Mouse (Mus musculus) olfactory bulb, adult 2 months (tissue): ENCODE results near the gene Hspg2. TPM values are rescaled to one million over a fixed set of nuclear protein-coding genes. Genes with fewer than 3 reads are reported as not detected.

Experiments
- H3K27ac ChIP-seq: fragments of 200-500 bp; 2 replicates; pipeline ENCODE4 v1.5.1; 2012; ENCODE audit warnings: low read depth, low read length; ENCODE audit not compliant: insufficient read depth
- H3K4me1 ChIP-seq: fragments of 200-500 bp; 2 replicates; pipeline ENCODE4 v1.6.1; 2012; ENCODE audit warnings: low read length; ENCODE audit not compliant: control insufficient read depth, insufficient read depth
- H3K4me3 ChIP-seq: fragments of 200-500 bp; 2 replicates; pipeline ENCODE4 v1.5.1; 2012; ENCODE audit warnings: mild to moderate bottlenecking, low read depth, low read length, moderate library complexity; ENCODE audit not compliant: insufficient read depth
- CTCF ChIP-seq: fragments of 200-500 bp; IDR thresholded peaks from 2 replicates; pipeline ENCODE4 v1.5.1; 2012; ENCODE audit warnings: low read depth, mild to moderate bottlenecking, low read length, moderate library complexity; ENCODE audit not compliant: insufficient read depth
- POLR2A ChIP-seq: fragments of 200-500 bp; IDR thresholded peaks from 2 replicates; pipeline ENCODE4 v1.6.1; 2012; ENCODE audit warnings: mild to moderate bottlenecking, low read depth, low read length, moderate library complexity; ENCODE audit not compliant: insufficient read depth
- WGBS: fragments of 180-500 bp; shearing (Covaris S2); methylation state at CpG from one replicate; pipeline ENCODE4 v1.1.7; 2018; 5-methylcytosine and 5-hydroxymethylcytosine counted together
- polyA plus RNA-seq: library from polyadenylated mRNA; stranded (reverse); fragments of >200 nt; gene quantifications from 2 replicates; pipeline ENCODE4 v1.2.4, GENCODE M21; 2012; ENCODE audit warnings: low replicate concordance; ENCODE audit not compliant: missing spikeins, insufficient read depth, insufficient read length

Gene Hspg2
- polyA plus RNA-seq, 1 experiment: not detected

DNA sequence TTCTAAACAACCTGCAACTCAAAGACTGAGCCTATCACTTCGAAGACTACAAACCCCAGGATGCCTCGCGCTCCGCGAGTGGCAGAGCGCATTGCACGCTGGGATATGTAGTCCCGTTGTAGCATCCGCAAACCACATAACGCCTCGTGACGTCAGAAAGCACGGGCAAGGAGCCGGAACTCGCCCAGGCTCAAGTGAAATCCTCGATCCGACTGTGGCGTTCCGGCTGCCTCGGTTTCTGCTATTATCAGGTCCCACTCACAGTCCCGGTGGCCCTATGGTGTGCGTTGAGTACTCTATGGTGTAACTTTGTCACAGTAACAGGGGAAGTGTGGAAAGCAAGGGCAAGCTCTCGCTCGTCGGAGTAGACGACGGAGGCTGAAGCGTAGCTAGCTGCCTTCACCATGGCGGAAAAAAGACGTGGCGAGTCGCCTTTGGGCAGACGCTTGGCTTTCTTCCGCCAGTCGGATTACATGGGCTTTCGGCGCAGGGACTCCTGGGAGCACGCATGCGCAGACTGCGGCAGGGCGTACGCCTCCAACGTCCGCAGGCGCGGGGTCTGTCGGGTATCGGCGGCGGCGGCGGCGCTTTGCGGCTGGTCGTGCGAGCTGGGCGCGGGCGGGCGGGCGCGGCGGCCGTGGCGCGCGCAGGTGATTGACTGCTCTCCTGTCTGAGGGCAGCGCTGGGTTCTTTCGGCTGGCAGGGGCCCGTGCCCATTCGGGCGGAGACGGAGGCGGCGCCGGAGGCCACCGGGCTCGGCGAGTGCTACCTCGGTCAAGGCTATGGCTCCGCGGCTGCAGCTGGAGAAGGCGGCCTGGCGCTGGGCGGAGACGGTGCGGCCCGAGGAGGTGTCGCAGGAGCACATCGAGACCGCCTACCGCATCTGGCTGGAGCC lies 125.3 kb downstream of the Hspg2 start, which contains the start of gene Usp48:
TSS of gene Usp48 (plus strand) at position 155 of the 895 bp plus-strand sequence.
- peak within 1 kb of the TSS; percentile 99 for H3K27ac ChIP-seq
- H3K4me3 ChIP-seq: peak within 1 kb of the TSS; percentile 72
- under 1% methylated on average over 89 of the region's 92 CpGs for WGBS
- H3K4me1 ChIP-seq: peaks cover 8% of the 10 kb centered on the region; the same call in 1 of the 2 replicates
- TF ChIP-seq POLR2A: peak; percentile 86; the same call in 1 of the 2 replicates
- TF ChIP-seq CTCF: no peak

DNA sequence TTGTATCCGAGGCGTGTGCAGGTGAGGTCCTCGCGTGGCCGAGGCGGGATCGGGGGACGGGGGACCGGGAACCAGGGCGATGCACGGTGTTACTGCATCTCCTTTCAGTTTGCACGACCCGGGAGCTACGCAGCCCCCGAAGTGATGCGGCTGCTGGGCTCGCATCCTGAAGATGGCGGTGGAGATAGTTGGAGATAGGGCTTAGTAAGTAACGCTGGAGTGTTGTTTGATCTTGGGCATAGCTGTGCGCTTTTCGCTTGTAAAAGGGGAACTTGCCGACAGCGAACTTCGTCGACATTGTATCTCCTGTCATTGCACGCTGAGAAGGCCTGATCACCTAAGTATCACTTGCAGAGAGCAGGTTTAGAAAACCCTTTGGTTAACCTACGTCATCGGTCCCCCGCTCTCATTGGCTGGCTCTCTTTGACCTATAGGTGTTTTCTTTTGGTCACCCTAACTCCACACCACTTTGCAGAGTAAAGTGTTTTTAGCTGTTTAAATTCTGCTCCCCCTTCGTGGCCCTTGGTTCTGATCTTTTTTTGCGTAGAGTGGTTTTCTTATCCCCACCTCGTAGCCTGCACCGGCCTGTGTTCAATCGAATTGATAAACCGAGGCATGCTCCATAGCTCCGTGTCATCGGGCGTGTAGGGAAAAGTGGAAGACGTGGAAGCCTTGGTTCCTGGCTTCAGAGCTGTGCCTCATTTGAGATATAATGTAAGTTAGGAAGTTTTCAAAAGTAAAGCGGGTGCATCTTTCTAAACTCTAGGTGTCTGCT lies 126.1 kb downstream of the Hspg2 start:
- 2% methylated on average over 40 of the region's 40 CpGs for WGBS
- Histone ChIP-seq H3K4me1 (peaks cover 10% of the 10 kb centered on the region), H3K4me3 (peak overlapping the region; percentile 72), H3K27ac (peak overlapping the region; percentile 62)
- no peak for TF ChIP-seq CTCF
- no peak for TF ChIP-seq POLR2A

DNA sequence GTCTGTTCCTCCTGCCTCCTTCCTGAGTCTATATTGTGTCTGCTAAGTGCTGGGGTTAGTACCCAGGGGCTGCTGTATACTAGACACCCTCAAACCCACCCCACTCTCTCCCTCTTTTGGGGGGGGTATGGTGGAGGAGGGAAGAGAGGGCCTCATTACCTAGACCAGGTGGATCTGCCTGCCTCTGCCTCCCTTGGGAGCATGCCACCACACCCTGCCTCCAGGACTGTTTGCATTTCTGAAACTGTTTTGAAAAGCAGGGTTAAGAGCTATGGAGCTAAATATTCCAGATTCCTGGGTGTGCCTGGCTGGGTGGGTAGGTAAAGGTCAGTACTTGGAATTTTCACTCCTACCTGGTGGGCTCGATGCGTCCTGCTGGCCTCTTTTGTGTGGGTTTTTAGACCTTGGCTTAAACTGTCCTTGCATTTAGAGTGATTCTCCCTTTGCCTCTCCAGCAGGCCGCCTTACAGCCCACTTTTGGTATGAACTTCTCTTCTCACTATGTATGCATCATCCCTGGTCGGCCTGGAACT lies 128.6 kb downstream of the Hspg2 start:
- TF ChIP-seq POLR2A: no peak
- TF ChIP-seq CTCF: no peak
- WGBS: 93% methylated on average over 4 of the region's 4 CpGs
- peaks cover 16% of the 10 kb centered on the region for H3K4me1 ChIP-seq

DNA sequence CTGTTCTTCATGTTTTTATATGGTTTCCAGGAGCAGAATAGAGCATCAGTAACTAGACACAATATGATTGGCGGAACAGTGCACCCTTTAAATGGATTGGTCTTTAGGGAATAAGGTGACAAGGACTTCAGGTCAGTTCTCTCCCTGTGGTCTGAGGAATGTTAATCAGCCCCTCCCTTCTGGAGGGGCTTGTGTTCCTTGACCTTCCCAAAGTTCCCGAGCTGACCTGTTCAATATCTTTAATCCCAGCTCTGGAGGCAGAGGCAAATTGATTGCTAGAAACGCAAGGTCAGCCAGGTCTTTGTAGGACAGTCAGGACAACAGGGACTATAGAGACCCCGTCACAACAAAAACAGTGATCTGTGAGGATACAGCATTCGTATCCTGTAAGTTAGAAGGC lies 130.0 kb downstream of the Hspg2 start:
- Histone ChIP-seq H3K4me1 (peaks cover 22% of the 10 kb centered on the region), H3K4me3 (no peak overlapping the region), H3K27ac (no peak overlapping the region)
- TF ChIP-seq CTCF (no peak), POLR2A (no peak)
- WGBS: 82% methylated on average over 5 of the region's 5 CpGs

More for the DNA sequence above, 128.6 kb downstream of the Hspg2 start:
- no peak overlapping the region for H3K4me3 ChIP-seq
- H3K27ac ChIP-seq: no peak overlapping the region

DNA sequence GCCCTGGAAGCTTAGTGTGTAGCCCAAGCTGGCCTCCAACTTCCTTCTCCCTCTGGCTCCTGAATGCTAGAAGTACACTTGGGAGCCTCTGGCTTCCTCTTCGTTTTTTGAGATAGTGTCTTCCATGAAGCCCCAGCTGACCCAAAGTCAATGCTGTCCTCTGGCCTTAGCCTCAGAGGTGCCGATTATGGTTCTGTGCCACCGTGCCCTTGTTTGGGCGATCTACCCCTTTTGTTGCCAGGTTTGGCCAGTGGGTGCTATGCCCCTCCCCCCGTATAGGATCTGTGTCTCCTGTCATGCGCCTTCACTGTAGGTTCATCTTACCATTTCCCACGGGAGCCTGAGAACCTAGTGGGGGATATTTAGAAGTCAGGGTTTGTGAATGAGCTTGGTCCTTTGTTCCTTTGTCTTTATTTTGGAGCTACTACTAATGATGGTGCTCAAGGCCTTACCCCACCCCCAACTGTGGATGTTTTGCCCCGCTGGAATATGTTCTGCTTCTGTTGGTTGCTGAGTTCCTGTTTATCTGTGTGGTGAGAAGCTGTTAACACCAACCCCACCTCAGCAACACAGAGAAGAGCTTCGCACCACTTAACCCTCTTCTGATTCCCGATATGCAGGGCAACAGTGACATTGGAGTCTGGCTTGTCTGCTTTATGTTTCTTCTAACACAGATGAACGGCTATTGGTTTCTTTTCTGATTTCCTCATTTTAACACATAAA lies 135.0 kb downstream of the Hspg2 start:
- TF ChIP-seq POLR2A (no peak), CTCF (no peak)
- H3K27ac ChIP-seq: no peak overlapping the region; the same call in 1 of the 2 replicates
- no peak overlapping the region for H3K4me3 ChIP-seq
- peaks cover 15% of the 10 kb centered on the region for H3K4me1 ChIP-seq
- whole genome bisulfite sequencing: 55% methylated on average over 11 of the region's 11 CpGs

DNA sequence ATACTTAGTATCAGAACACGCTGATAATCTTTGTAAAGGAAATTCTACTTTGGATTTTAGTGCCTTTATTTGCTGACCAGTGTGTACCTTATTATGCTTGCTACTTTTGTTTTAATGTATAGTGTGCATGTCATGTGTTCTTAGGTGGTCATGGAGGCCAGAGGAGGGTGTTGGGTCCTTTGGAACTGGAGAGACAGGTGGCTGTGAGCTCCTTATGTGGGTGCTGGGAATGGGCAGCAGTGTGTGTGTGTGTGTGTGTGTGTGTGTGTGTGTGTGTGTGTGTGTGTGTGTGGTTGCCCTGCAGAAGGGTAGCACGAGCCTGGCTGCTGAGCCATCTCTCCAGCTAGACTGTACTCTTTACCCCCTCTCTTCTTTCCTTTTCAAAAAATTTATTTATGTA lies 138.5 kb downstream of the Hspg2 start:
- Histone ChIP-seq H3K4me1 (peaks cover 26% of the 10 kb centered on the region), H3K4me3 (no peak overlapping the region), H3K27ac (no peak overlapping the region)
- WGBS: 98% methylated on average over 2 of the region's 2 CpGs
- TF ChIP-seq CTCF: no peak
- TF ChIP-seq POLR2A: no peak

DNA sequence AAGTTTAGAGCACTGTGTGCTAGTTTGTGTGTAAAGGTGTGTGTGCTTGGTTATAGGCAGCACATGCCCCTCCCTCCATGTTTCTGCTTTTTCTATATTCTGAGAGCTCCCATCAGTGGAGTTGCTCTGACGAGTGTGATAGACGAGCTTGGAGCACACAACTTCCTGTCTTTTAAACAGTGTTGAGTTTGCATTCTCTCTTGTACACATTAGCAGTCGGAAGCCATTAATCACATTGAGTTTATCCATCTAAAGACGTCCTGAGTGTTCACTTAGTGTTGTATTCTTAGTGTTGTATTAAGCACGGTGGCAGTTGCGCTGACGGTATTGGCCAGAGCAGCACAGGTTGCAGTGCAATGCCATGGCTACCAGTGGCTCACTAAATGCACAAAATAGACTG lies 140.7 kb downstream of the Hspg2 start:
- TF ChIP-seq POLR2A (no peak), CTCF (no peak)
- 84% methylated on average over 7 of the region's 7 CpGs for WGBS
- Histone ChIP-seq H3K4me1 (peaks cover 24% of the 10 kb centered on the region), H3K27ac (no peak overlapping the region), H3K4me3 (no peak overlapping the region)

DNA sequence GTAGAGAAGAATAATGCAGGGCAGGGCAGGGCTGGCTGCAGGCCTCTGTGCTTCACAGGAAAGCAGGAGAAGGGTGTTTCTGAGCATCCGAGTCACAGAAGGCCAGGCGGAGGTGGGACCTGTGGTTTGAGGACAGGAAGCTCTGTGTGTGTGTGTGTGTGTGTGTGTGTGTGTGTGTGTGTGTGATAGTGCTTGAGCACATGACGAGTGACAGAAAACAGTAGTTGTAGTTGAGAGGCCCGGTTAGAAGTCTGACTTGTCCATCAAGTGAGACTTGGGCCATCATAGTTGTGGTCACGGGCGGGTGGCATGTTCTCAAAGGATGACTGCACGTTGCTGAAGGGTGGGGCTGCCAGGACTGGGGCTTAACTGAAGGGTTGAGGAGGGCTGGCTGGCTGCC lies 141.1 kb downstream of the Hspg2 start:
- peaks cover 24% of the 10 kb centered on the region for H3K4me1 ChIP-seq
- H3K27ac ChIP-seq: no peak overlapping the region
- H3K4me3 ChIP-seq: no peak overlapping the region
- no peak for TF ChIP-seq CTCF
- no peak for TF ChIP-seq POLR2A
- 54% methylated on average over 7 of the region's 7 CpGs for WGBS
